Mouse (Mus musculus): ENCODE measurements around the gene Itga2b. TPM values are rescaled to one million over a fixed set of nuclear protein-coding genes. Genes with fewer than 3 reads are reported as not detected.
A peak's percentile ranks its signal among the peaks of the same experiment; 100 is the strongest.

Gene Itga2b
- total RNA-seq, 2 experiments from 2014 or later = 0.64 to 1.4 TPM

GRCm38 (mm10) chr11:102460541-102460940 lies 9.4 kb downstream of the Itga2b start:
- no peak for DNase-seq (ENCODE audit: low spot score)

DNA sequence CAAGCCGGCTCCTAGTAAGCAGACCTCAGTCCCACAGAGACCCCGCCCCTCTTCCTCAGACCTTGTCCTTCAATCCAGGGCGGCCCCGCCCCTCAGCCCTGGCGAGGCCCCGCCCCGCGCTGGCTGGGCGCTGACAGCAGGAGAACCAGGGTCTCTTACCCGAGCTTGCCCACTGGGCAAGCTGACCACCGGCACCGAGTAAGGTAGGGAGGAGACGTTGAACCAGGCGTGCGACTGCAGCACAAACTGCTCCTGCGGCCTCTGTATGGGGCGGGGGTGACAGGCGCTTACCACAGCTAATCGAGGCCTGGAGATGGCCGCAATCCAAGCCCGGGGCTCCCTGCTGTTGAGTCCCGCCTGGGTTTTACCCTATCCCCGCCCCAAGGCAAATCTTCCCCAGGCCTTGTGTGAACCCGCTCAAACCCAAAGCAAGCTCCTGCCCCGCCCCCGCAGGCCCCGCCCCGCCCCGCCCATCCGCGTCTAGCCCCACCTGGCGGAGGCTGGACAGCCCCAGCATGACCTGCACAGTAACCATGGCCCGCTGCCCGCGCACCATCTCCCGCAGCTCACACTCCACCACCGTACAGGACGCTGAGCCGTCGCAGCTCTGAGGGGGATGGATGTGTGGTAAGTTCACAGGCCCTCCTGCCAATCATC lies 14.1 kb downstream of the Itga2b start:
- DNase-seq (ENCODE audit: low spot score) = peak; percentile 51

DNA sequence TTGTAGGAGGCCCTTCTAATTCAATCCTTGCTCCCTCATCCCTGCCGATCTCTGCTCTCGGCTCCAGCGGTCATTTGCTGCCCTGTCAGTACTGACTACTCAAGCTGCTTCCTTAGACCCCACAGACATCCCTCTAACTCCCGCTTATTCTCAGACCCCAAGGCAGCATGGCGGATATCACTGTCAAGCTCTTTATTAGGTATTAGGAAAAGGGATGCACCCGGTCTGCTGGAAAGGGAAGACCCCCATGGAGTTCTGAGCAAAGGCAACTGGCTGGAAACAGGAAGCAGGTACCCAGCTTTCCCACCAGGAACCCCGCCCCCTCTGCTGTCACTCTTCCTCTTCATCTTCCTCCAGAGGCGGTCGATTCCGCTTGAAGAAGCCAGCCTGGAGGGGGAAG lies 16.8 kb downstream of the Itga2b start:
- no peak for DNase-seq (ENCODE audit: low spot score)

- no peak for DNase-seq (ENCODE audit: low spot score)
Measured at GRCm38 (mm10) chr11:102449043-102450008, 20.6 kb downstream of the Itga2b start.

- DNase-seq (ENCODE audit: low spot score) = no peak
Measured at GRCm38 (mm10) chr11:102448327-102448726, 21.6 kb downstream of the Itga2b start.

GRCm38 (mm10) chr11:102447497-102447896 lies 22.4 kb downstream of the Itga2b start, which contains the start of gene Fam171a2:
Gene Fam171a2 (minus strand): TSS chr11:102447682.
- peak; percentile 43 for DNase-seq (ENCODE audit: low spot score)

DNA sequence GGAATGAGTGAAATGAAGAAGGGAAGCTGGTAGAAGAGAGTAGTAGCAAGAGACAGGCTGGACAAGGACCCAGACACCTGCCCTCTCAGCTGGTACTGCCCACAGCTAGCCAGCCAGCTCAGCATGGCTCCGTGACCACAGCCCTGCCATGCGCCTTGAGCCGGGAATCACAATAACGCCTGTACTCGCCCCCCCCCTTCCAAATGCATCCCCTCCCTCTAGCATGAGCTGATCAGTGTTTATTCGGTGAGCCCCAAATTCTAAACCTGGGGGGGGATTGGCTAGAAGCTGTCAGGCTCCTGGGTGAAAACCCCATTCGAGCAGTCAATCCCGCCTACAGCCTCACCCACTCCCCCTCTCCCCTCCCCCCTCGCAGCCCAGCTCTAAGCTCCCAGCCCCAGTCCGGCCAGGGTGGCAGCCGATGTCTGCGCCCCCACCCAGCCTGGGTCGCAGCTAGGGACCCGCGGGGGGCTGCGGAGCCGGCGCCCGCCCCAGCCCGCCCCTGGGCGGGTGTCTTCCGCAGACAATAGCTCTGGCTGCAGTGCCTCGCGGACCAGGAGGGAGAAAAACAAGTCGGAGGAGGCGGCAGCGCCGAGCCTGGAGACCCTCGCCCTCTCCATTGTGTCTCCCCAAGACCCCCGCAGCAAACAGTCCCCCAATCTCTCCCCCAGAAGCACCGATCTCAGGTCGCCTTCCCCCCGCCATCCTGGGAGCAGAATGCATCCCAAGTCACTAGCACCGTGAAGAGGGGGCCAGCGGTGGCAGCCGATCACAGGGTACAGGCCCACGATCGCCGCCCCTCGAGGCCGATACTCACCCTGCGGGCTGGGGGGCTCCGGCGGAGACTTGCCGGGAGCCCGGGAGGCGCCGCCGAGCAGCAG lies 23.1 kb downstream of the Itga2b start:
- DNase-seq (ENCODE audit: low spot score) = no peak

DNA sequence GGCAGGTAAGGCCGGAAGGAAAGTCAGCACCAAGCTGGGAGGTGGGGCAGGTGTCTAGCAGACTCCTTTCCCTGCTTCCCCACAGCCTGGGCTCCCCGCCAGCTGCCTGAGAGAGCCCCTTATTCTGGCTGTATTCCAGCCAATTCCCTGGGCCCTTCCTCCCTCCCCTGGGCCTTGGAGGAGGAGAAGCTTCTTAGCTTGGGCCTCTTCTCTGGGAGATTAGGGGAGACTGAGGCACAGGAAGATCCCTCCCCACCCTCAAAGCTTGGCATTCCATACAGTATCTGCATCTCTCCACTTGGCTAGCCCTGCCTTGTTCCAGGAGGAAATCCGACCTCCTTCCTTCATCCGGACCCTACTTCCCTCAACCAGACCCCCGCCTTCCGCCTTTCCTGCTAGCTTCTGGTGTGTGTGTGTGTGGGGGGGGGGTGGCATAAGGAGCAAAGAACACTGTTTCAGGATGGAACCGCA lies 24.0 kb downstream of the Itga2b start:
- DNase-seq (ENCODE audit: low spot score) = no peak

GRCm38 (mm10) chr11:102445264-102445890 lies 24.5 kb downstream of the Itga2b start:
- no peak for DNase-seq (ENCODE audit: low spot score)

GRCm38 (mm10) chr11:102444781-102445180 lies 25.1 kb downstream of the Itga2b start:
- no peak for DNase-seq (ENCODE audit: low spot score)

DNA sequence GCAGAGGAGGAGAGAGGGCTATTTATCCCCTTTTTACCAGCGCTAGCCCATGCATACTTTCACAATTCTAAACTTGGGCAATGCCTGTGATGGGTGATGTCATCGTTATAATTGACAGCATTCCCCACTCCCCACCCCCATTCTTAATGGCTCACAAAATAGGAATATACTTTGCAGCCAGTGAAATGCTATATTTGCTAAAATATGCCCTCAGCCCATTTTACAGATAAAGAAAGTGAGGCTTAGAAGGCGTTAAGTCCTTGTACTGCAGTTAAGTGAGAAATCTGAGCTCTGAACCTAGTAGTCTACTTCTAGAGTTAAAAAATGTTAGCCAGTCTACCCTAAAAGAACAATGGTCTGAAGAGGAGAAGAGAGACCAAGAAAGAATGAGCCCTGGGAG lies 25.6 kb downstream of the Itga2b start:
- no peak for DNase-seq (ENCODE audit: low spot score)

- DNase-seq (ENCODE audit: low spot score) = no peak
Measured at GRCm38 (mm10) chr11:102443740-102444139, 26.2 kb downstream of the Itga2b start.

DNA sequence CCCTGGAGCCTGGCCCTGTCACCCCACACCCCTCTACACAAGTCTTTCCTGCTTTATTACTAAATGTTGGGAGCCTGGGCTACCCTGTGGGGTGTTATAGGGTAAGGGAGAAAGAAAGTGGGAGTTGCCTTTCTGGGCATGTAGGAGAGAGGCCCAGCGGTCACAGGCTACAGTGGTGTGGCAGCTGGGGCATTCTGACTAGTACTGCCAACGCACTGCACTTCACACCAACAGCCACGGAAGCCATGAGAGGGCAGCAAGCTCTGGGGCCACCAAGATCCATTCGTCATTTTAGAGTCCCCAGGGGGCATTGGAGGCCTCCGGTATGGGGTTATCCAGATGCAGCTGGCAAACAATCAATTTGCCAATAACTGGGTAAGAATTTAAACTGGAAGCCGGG lies 27.8 kb downstream of the Itga2b start:
- DNase-seq (ENCODE audit: low spot score) = no peak

GRCm38 (mm10) chr11:102441434-102441833 lies 28.5 kb downstream of the Itga2b start:
- no peak for DNase-seq (ENCODE audit: low spot score)

GRCm38 (mm10) chr11:102440255-102440654 lies 29.7 kb downstream of the Itga2b start:
- DNase-seq (ENCODE audit: low spot score) = no peak

DNA sequence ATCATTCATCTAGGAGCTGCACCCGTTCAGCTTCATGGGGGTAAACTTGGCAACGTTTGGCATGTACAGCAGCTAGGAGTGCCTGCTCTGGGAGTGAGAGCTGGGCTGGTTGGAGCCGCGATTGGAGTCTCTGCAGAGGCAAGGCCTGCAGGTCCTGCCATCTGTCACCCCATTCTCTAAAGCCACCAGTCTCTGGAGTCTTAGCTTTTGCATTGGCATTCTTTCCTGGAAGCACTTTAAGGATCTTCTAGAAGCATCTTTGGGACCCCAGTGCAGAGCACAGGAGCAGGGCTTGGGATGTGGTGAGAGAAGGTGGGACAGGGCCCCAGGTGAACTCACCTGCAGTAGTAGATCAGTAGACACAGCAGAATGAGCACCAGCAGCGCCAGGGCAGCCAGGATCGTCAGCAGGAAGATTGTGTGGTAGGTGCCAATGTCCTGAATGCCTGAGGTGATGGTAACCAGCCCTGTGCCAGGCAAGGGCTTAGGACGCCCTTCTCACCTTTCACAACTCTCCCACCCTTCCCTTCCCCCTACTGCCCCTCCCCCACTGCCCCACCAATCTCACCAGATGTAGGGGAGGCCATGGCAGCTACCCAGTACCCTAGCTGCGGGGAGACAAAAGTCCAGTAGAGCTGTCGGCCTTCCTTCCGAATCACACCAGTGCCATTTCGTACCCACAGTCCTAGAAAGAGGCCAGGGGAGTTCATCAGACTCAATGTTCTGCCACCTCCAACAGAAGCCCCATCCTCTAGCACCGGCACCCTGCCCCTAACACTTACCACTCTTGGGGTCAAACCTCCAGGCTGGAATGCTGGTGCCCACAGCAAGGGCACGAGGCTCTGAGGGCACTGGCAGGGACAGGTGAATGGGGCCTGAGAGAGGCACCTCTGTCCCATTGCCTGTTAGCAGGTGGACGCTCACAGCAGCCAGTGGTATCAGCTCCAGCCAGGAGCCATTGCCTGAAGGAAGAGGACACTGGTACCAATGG lies 30.5 kb downstream of the Itga2b start:
- no peak for DNase-seq (ENCODE audit: low spot score)

GRCm38 (mm10) chr11:102438212-102439092 lies 31.5 kb downstream of the Itga2b start:
- peak; percentile 85 for DNase-seq (ENCODE audit: low spot score)
